Mouse (Mus musculus) midbrain, embryonic 11.5 days (tissue): ENCODE measurements at regions not wholly inside any gene's neighbourhood (a gene's known extent, or its start where the extent isn't known, plus 50 kb on each side); places are given as distances from the start of the nearest gene placed in this dataset.

ENCODE experiments used
- ATAC-seq: fragments of 200-750 bp; cut with Nextera tagmentation; 2 replicates; pipeline ENCODE4 v1.8.0; 2017; ENCODE audit warnings: moderate TSS enrichment, moderate library complexity; ENCODE audit not compliant: low FRiP score
- DNase-seq: peaks from one replicate; pipeline ENCODE4 v3.0.0; 2015; ENCODE audit warnings: low spot score; ENCODE audit errors: missing footprints
- H3K27ac ChIP-seq: fragments of 300-500 bp; sonication (generic); 2 replicates; pipeline ENCODE4 v1.5.1; 2014; ENCODE audit warnings: low read depth, low read length
- H3K27me3 ChIP-seq: fragments of 300-500 bp; sonication (generic); 2 replicates; pipeline ENCODE4 v1.6.1; 2014; ENCODE audit warnings: mild to moderate bottlenecking, low read length, moderate library complexity, mixed read lengths; ENCODE audit not compliant: control insufficient read depth, insufficient read depth
- H3K36me3 ChIP-seq: fragments of 300-500 bp; sonication (generic); 2 replicates; pipeline ENCODE4 v1.6.1; 2014; ENCODE audit warnings: mild to moderate bottlenecking, low read length, moderate library complexity, mixed read lengths; ENCODE audit not compliant: control insufficient read depth, insufficient read depth
- H3K4me1 ChIP-seq: fragments of 300-500 bp; sonication (generic); 2 replicates; pipeline ENCODE4 v1.6.1; 2014; ENCODE audit warnings: low read length; ENCODE audit not compliant: control insufficient read depth, insufficient read depth
- H3K4me2 ChIP-seq: fragments of 300-500 bp; sonication (generic); 2 replicates; pipeline ENCODE4 v1.6.1; 2014; ENCODE audit warnings: mild to moderate bottlenecking, moderate library complexity
- H3K4me3 ChIP-seq: fragments of 300-500 bp; sonication (generic); 2 replicates; pipeline ENCODE4 v1.5.1; 2014; ENCODE audit warnings: low read depth, low read length
- H3K9ac ChIP-seq: fragments of 300-500 bp; sonication (generic); 2 replicates; pipeline ENCODE4 v1.6.1; 2014; ENCODE audit warnings: low read length
- H3K9me3 ChIP-seq: fragments of 300-500 bp; sonication (generic); 2 replicates; pipeline ENCODE4 v1.6.1; 2016; ENCODE audit warnings: low read length; ENCODE audit not compliant: control insufficient read depth
- WGBS: fragments of 180-500 bp; shearing (Covaris S2); extraction: QIAGEN DNeasy Blood & Tissue Kit; methylation state at CpG from one replicate; pipeline ENCODE4 v1.1.7; 2014; 5-methylcytosine and 5-hydroxymethylcytosine counted together

DNA sequence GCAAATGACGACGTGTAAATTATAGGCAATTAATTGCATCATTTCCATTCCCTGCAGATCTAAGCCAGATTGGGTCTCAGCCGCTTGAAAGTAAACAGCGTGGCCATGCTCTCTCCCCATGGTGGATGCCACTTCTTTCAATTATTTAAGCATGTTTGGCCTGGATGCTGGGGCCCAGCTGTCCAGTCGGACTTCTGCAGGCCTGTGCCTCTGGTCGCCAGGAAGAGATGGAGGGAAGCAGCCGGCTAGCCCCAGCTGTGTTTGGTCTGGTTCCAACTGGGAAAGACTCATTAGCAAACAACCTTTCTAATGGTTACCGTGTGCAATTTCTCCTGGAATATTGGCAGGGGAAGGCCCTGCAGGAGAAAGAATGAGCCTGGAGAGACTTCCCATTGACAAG is 236.1 kb downstream of the CK137956 start:
- no peaks in the 10 kb centered on the region for H3K27me3 ChIP-seq
- ATAC-seq, result no peak
- 45% methylated on average over 8 of the region's 8 CpGs for WGBS
- H3K4me1 ChIP-seq, result no peaks in the 10 kb centered on the region
- no peak for DNase-seq
- no peaks in the 10 kb centered on the region for H3K36me3 ChIP-seq
- no peaks in the 10 kb centered on the region for H3K9me3 ChIP-seq
- H3K27ac ChIP-seq, result no peak overlapping the region
- H3K4me3 ChIP-seq, result no peak overlapping the region
- H3K4me2 ChIP-seq, result no peak overlapping the region
- no peak overlapping the region for H3K9ac ChIP-seq

DNA sequence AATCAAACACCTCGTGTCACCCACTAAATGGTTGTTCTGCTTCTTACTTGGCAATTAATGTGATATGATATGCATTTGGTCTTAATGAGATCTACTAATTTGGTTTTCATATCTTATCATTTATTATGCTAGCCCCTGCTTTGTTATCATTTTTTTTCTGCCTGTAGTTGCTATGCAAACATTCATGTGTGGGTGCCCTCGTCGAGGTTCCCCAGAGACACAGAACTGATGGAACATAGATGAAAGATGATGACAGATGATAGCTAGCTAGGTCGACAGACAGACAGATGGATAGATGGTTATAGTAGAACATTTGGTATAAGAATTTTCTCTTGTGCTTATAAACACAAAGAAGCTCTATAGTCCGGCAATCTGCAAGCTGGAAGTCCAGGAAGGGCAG is 252.1 kb downstream of the CK137956 start:
- Histone ChIP-seq H3K4me1 (no peaks in the 10 kb centered on the region), H3K9me3 (no peaks in the 10 kb centered on the region), H3K4me3 (no peak overlapping the region), H3K27me3 (no peaks in the 10 kb centered on the region), H3K4me2 (no peak overlapping the region), H3K9ac (no peak overlapping the region), H3K27ac (no peak overlapping the region), H3K36me3 (no peaks in the 10 kb centered on the region)
- ATAC-seq, result no peak
- DNase-seq, result no peak
- 85% methylated on average over 5 of the region's 5 CpGs for WGBS

DNA sequence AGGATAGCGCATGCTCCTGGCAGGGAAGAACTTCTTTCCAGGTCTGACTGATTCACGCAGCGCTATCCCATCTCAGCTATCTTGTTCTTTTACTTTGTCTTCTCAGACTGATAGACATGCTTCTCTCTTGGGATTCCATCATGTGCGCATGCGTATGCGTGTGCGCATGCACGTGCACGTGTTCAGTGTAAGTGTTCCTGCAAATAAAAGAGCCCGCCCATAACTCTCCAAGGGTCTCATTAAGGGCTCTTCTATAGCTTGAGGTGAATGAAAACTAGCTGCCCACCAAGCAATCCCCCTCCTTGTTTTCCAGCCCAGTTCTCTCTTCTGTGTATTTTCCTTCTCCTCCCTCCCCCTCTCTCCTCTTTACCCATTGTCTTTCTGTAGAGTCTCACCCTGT is 258.5 kb downstream of the CK137956 start:
- Histone ChIP-seq H3K9me3 (no peaks in the 10 kb centered on the region), H3K4me1 (peaks cover 8% of the 10 kb centered on the region), H3K4me2 (no peak overlapping the region), H3K4me3 (no peak overlapping the region), H3K27ac (no peak overlapping the region), H3K9ac (no peak overlapping the region), H3K36me3 (no peaks in the 10 kb centered on the region), H3K27me3 (no peaks in the 10 kb centered on the region)
- DNase-seq (no peak), ATAC-seq (no peak)
- 95% methylated on average over 10 of the region's 10 CpGs for WGBS

DNA sequence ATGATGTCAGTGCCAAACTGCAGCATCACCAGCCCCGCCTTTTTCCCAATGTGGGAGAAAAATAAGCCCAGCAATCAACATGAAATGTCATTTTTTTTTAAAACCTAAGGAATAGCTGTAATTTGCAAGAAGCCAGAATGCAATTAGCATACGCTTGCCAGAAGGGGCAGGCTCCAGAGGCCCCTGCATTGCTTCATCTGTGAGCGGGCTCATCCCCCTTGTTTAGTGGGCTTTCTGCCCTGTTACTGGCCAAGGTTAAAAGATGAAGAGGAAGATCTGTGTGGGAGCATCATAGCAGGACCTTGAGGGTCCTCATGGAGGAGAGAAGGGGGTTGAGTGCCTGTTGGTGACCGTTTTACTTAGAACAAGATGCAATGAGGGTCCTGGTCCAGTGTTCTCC is 259.9 kb downstream of the CK137956 start:
- H3K9me3 ChIP-seq, result no peaks in the 10 kb centered on the region
- peaks cover 8% of the 10 kb centered on the region for H3K4me1 ChIP-seq
- H3K4me2 ChIP-seq, result no peak overlapping the region
- no peaks in the 10 kb centered on the region for H3K36me3 ChIP-seq
- DNase-seq, result no peak
- 78% methylated on average over 4 of the region's 4 CpGs for WGBS
- H3K27me3 ChIP-seq, result no peaks in the 10 kb centered on the region
- H3K4me3 ChIP-seq, result no peak overlapping the region
- no peak overlapping the region for H3K9ac ChIP-seq
- no peak overlapping the region for H3K27ac ChIP-seq
- ATAC-seq, result no peak

DNA sequence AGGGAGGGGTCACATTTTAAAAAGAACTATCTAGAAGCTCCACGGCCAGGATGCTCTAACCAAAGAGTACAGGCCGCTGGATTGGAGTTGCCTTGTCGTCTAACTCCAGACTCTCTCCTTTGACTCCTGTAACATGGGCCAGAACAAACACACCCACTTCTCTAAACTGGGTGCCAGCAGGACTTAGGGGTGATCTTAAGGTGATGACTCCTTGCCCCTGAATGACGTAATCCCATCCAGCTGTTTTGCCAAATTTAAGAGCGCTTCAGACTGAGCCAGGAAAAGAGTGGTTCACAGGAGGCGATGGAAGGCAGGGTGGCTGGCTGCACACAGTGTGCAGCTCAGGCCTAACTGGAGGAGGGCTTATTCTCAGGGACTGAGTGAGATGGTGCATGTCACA is 261.0 kb downstream of the CK137956 start:
- ATAC-seq (no peak), DNase-seq (no peak)
- no peak overlapping the region for H3K27ac ChIP-seq
- no peak overlapping the region for H3K4me2 ChIP-seq
- WGBS, result 81% methylated on average over 6 of the region's 6 CpGs
- no peaks in the 10 kb centered on the region for H3K36me3 ChIP-seq
- H3K9ac ChIP-seq, result no peak overlapping the region
- H3K9me3 ChIP-seq, result no peaks in the 10 kb centered on the region
- no peaks in the 10 kb centered on the region for H3K27me3 ChIP-seq
- peaks cover 8% of the 10 kb centered on the region for H3K4me1 ChIP-seq
- H3K4me3 ChIP-seq, result no peak overlapping the region

DNA sequence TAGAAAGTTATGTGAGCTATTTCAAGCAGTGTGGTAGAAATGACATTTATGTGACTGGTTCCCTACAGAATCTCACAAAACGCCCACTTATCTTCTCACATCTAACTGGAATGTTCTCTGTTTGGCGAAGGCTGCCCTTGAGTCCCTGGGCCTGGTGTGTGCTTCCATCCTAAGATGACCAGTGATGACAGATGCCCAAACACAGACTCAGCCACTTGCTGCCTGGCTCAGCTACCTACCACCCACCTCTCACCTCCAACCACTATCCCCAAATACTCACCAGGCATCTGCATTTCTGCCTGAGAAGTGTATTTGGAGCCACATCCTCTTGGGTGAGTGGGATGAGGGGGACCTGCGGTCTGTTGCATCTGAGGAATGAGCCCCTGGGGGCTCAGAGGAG is 262.6 kb downstream of the CK137956 start:
- H3K4me1 ChIP-seq, result peaks cover 8% of the 10 kb centered on the region
- no peak overlapping the region for H3K9ac ChIP-seq
- H3K4me2 ChIP-seq, result no peak overlapping the region
- DNase-seq (no peak), ATAC-seq (no peak)
- H3K36me3 ChIP-seq, result no peaks in the 10 kb centered on the region
- H3K9me3 ChIP-seq, result no peaks in the 10 kb centered on the region
- no peak overlapping the region for H3K4me3 ChIP-seq
- 90% methylated on average over 3 of the region's 3 CpGs for WGBS
- H3K27ac ChIP-seq, result no peak overlapping the region
- H3K27me3 ChIP-seq, result no peaks in the 10 kb centered on the region

DNA sequence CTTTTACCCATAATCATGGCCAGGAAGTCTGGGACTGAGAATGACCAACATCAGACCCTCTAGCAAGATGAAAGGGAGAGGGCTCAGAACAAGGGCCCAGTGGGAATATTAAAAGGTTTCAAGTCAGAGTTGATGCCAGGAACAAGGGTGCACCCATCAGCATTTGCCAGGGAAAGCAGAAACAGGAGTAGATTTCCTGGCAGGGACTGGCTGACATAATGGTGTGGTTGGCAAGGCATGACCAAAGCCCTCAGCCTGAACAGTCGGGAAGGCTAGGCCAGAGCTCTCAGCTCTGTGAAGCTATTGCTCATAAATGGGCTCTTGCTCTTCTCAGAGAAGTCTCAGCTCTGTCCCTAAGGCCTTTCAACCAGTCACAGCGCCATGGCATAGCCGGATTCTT is 263.6 kb downstream of the CK137956 start:
- H3K9me3 ChIP-seq, result no peaks in the 10 kb centered on the region
- H3K9ac ChIP-seq, result no peak overlapping the region
- no peak overlapping the region for H3K27ac ChIP-seq
- H3K27me3 ChIP-seq, result no peaks in the 10 kb centered on the region
- 85% methylated on average over 3 of the region's 3 CpGs for WGBS
- no peaks in the 10 kb centered on the region for H3K36me3 ChIP-seq
- H3K4me1 ChIP-seq, result peaks cover 8% of the 10 kb centered on the region
- DNase-seq, result no peak
- no peak overlapping the region for H3K4me2 ChIP-seq
- H3K4me3 ChIP-seq, result no peak overlapping the region
- ATAC-seq, result no peak

DNA sequence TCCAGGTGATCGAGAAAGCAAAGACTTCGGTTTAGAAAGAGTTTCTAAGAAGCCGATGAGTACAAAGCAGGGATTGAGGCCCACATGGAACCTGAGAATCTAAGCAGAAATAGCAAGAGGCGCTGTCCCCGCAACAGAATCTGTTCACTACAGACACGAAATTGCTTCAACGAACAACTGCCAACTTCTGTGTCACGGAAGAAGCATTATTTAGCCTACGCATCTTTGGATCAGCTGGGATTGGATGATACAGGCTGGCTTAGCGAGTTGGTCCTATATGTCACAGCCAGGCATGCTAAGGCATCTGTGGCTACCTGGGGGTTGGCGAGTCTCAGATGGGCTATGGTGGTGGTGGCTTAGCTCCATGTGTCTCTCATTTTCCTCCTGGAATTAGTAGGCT is 269.1 kb downstream of the CK137956 start:
- WGBS, result 92% methylated on average over 11 of the region's 11 CpGs
- no peak for ATAC-seq

DNA sequence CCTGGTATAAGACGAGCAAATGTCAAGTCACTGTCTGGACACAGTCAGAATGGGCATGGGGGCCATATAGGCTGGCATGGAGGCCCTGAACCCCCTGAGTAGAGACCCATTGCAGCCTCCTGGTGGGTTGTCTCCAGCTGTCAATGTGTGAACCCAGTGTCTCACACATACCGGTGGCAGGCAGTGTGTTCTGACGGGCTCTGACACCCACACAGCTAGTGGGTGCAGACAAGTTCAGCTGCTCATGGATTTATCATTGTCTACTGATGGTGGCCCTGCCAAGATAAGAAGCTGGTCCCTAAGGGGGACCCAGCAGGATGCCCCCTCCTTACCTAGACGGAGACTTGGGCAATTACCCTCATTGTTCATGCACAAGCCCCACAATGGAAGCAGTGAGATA is 280.8 kb downstream of the CK137956 start:
- H3K4me3 ChIP-seq, result no peak overlapping the region
- ATAC-seq, result no peak
- H3K9me3 ChIP-seq, result no peaks in the 10 kb centered on the region
- no peak overlapping the region for H3K9ac ChIP-seq
- 50% methylated on average over 4 of the region's 4 CpGs for WGBS
- no peak overlapping the region for H3K4me2 ChIP-seq
- H3K27ac ChIP-seq, result no peak overlapping the region
- H3K36me3 ChIP-seq, result no peaks in the 10 kb centered on the region
- H3K4me1 ChIP-seq, result 0 out of 2 replicates have a peak, but pooled peaks cover 2% of the 10 kb centered on the region
- no peak for DNase-seq
- no peaks in the 10 kb centered on the region for H3K27me3 ChIP-seq

More for the DNA sequence above, 269.1 kb downstream of the CK137956 start:
- Histone ChIP-seq H3K36me3 (no peaks in the 10 kb centered on the region), H3K27me3 (no peaks in the 10 kb centered on the region), H3K4me3 (no peak overlapping the region), H3K4me2 (no peak overlapping the region), H3K9ac (no peak overlapping the region), H3K9me3 (no peaks in the 10 kb centered on the region), H3K4me1 (no peaks in the 10 kb centered on the region), H3K27ac (no peak overlapping the region)
- no peak for DNase-seq

DNA sequence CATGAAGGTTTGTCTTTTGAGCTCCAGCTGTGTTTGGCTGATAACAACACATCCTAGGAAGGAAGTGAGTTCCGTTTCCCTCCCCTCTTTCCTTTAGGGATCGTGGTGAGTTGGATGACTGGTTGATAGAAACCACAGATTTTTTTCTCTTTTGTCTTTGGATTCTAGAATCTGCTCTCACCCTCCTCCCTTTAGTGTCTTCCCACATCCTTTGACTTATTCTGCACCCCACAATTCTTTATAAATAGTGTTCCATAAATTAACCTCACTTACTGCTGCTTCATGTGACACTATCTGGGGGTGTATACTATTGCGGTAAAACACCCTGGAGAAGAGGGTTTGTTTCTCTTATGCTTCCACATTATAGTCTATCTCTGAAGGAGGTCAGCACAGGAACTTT is 285.7 kb downstream of the CK137956 start:
- no peaks in the 10 kb centered on the region for H3K36me3 ChIP-seq
- H3K4me1 ChIP-seq, result 0 out of 2 replicates have a peak, but pooled peaks cover under 1% of the 10 kb centered on the region
- no peak for ATAC-seq
- no peak overlapping the region for H3K4me2 ChIP-seq
- no peak overlapping the region for H3K4me3 ChIP-seq
- WGBS, result 89% methylated on average over 3 of the region's 3 CpGs
- H3K27ac ChIP-seq, result no peak overlapping the region
- no peak overlapping the region for H3K9ac ChIP-seq
- no peak for DNase-seq
- H3K9me3 ChIP-seq, result no peaks in the 10 kb centered on the region
- H3K27me3 ChIP-seq, result no peaks in the 10 kb centered on the region
